Mouse (Mus musculus): ENCODE measurements around the gene Lmf2. TPM values are rescaled to one million over a fixed set of nuclear protein-coding genes. Genes with fewer than 3 reads are reported as not detected.

Gene Lmf2
- polyA plus RNA-seq, 1 experiment, result 21.0 TPM

DNA sequence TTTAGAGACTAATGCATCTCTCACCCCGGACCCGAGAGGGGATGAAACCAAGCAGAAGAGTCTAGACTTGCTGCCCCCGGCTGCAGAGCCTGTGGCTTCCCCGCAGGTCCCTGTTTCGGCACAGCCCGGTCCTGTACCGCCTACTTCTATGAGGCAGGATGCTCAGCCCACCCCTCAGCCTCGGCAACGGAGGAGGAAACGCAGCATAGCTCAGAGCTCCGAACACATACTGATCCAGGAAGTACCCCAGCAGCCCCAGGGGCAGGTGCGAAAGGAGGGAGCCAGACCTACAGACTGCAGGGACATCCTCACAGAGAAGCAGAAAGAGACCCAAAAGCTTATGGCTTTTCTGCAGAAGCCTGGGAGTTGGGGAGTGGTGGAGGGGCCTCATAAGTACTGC is 31.7 kb upstream of the Lmf2 start:
- no peaks in the 10 kb centered on the region for H3K27me3 ChIP-seq (ENCODE audit: control insufficient read depth, insufficient read depth, low read length)
- 65% methylated on average over 12 of the region's 12 CpGs for WGBS
- H3K4me3 ChIP-seq (replicated peaks; ENCODE audit: insufficient read depth, low read depth, low read length), result no peak overlapping the region
- no peak for DNase-seq
- H3K4me1 ChIP-seq (ENCODE audit: control insufficient read depth, insufficient read depth, low read length), result peaks cover 9% of the 10 kb centered on the region
- H3K27ac ChIP-seq (ENCODE audit: insufficient read depth, low read length), result no peak overlapping the region
- TF ChIP-seq POLR2A (IDR thresholded peaks at IDR 0.05; ENCODE audit: borderline replicate concordance, insufficient read depth, low read length) (no peak), CTCF (IDR thresholded peaks at IDR 0.05; ENCODE audit: borderline replicate concordance, insufficient read depth, low read depth, low read length) (no peak)

DNA sequence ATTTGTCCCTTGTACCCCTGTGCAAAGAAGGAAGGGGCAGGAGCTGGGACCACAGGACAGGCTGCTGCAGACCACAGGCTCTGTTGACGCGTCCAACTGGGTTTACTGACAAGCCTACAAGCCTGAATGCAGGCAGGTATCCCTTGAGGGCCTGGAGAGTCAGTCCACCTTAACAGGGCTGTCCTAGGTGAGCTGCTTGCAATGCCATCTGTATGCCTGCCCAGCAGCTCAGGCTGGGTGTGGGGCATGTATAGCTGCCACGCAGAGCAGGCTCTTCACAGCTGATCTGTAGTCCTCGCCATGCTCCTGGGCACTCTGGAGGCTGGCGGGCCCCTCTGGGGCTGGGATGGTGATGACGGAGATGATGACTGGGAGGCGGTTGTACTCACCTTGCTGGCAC is 29.2 kb upstream of the Lmf2 start, which contains the start of gene Klhdc7b:
Gene Klhdc7b, plus strand, starts transcription at position 301 of the 400 bp plus-strand sequence.
- H3K4me3 ChIP-seq (replicated peaks; ENCODE audit: insufficient read depth, low read depth, low read length), result no peak within 1 kb of the TSS
- no peak for DNase-seq
- H3K27me3 ChIP-seq (ENCODE audit: control insufficient read depth, insufficient read depth, low read length), result no peaks in the 10 kb centered on the region
- no peak for TF ChIP-seq CTCF (IDR thresholded peaks at IDR 0.05; ENCODE audit: borderline replicate concordance, insufficient read depth, low read depth, low read length)
- no peak for TF ChIP-seq POLR2A (IDR thresholded peaks at IDR 0.05; ENCODE audit: borderline replicate concordance, insufficient read depth, low read length)
- H3K27ac ChIP-seq (ENCODE audit: insufficient read depth, low read length), result no peak within 1 kb of the TSS
- 85% methylated on average over 7 of the region's 7 CpGs for WGBS
- peaks cover under 1% of the 10 kb centered on the region; the same call in 1 of the 2 replicates for H3K4me1 ChIP-seq (ENCODE audit: control insufficient read depth, insufficient read depth, low read length)

DNA sequence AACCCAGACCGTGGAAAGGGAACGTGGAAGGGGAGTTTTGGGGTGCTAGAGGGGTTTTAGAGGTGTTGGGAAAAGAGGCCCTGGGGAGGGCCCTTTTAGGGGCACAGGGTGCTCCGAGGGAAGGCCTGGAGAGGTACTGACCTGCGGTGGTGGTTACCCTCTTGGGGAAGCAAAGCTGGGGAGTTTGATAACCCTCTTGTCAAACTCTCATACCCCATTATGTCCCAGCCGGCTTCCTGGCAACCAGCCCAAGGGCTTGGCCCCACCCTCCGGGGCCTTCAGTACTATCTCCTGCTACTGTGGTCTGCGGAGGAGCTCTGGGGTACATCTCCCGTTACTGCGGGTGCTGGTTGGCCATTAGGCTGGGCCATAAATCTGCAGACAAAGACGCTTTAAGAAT is 24.0 kb upstream of the Lmf2 start:
- peak overlapping the region; percentile 98 for H3K27ac ChIP-seq (ENCODE audit: insufficient read depth, low read length)
- WGBS, result 31% methylated on average over 10 of the region's 10 CpGs

DNA sequence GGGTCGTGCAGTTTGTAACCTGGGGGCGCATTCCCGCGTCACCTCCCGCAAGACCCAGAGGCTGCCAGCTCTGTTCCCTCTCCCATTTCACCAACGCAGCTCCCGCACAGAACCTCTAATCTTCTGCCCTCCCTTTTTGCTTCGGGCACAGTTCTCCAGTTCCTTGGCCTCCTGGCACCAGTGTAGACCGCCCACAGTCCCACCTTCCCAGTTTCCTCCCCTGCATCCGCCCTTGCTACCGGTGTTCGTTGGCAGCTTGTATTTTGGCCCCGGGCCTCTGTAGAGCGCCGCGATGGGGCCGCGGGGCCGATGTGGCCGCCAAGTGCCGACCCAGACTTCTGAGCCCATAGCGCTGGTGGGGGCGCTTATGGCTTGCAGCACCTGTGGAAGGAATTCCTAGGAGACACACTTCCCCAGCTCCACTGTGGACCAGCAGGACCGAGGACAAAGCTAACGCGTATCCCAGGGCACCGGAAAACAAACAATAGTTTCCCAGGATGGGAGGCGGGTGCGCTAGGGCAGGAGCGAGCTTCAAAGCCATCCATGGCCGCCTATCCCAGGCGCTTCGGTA is 23.5 kb upstream of the Lmf2 start, which contains the start of gene Odf3b:
Gene Odf3b, minus strand, starts transcription at position 452 of the 571 bp plus-strand sequence.
- under 1% methylated on average over 33 of the region's 33 CpGs for WGBS
- Histone ChIP-seq H3K4me1 (ENCODE audit: control insufficient read depth, insufficient read depth, low read length) (peaks cover 24% of the 10 kb centered on the region), H3K27ac (ENCODE audit: insufficient read depth, low read length) (peak within 1 kb of the TSS; percentile 98), H3K27me3 (ENCODE audit: control insufficient read depth, insufficient read depth, low read length) (no peaks in the 10 kb centered on the region), H3K4me3 (replicated peaks; ENCODE audit: insufficient read depth, low read depth, low read length) (peak within 1 kb of the TSS; percentile 64)
- no peak for TF ChIP-seq CTCF (IDR thresholded peaks at IDR 0.05; ENCODE audit: borderline replicate concordance, insufficient read depth, low read depth, low read length)
- peak; percentile 77; the same call in 1 of the 2 replicates for TF ChIP-seq POLR2A (IDR thresholded peaks at IDR 0.05; ENCODE audit: borderline replicate concordance, insufficient read depth, low read length)
- peak; percentile 91 for DNase-seq

More for the DNA sequence above, 24.0 kb upstream of the Lmf2 start:
- peaks cover 20% of the 10 kb centered on the region for H3K4me1 ChIP-seq (ENCODE audit: control insufficient read depth, insufficient read depth, low read length)
- no peaks in the 10 kb centered on the region for H3K27me3 ChIP-seq (ENCODE audit: control insufficient read depth, insufficient read depth, low read length)
- TF ChIP-seq CTCF (IDR thresholded peaks at IDR 0.05; ENCODE audit: borderline replicate concordance, insufficient read depth, low read depth, low read length), result no peak
- no peak for TF ChIP-seq POLR2A (IDR thresholded peaks at IDR 0.05; ENCODE audit: borderline replicate concordance, insufficient read depth, low read length)
- peak overlapping the region; percentile 64 for H3K4me3 ChIP-seq (replicated peaks; ENCODE audit: insufficient read depth, low read depth, low read length)
- DNase-seq, result peak; percentile 67 to 70

DNA sequence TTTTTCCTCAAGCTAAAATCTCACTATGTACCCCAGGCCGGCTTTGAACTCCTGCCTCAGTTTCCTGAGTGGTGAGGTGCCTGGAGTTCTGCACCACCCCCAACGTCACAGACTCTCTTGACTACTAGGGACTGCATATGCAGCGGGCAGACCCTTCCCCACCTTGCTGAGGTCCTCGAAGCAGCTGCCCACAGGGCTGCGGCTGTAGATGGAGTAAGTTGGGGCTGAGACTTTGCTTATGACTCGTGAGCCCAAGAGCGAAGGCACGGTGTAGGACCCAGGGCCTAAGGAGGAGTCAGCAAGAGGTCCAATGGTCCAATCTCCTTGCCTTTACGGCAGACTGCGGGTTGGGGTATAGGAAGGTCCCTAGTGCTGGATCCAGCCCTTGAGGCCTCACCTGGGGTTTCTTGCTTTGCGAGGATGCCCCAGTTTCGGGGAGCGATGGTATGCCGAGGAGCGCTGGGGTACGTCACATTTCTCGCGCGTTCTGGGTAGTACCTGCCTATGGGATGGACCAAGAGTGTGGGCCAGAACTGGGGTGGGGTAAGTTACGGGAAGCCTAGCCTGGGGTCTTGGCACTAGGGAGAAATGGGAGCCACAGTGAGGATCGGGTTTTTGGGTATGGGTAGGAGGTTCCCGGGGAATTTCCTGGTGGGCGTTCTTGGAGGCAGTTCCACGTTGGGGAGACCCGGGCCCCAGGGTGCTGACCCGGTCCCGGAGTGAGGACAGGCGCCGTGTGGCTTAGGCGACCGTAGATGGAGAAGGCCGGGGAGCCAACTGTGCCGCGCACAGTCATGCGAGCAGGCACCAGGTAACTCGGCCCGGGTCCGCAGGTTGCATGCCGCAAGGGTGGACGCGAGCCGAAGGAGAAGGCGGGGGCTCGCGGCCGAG is 22.7 kb upstream of the Lmf2 start:
- H3K27ac ChIP-seq (ENCODE audit: insufficient read depth, low read length), result peak overlapping the region; percentile 98
- WGBS, result 16% methylated on average over 46 of the region's 46 CpGs

DNA sequence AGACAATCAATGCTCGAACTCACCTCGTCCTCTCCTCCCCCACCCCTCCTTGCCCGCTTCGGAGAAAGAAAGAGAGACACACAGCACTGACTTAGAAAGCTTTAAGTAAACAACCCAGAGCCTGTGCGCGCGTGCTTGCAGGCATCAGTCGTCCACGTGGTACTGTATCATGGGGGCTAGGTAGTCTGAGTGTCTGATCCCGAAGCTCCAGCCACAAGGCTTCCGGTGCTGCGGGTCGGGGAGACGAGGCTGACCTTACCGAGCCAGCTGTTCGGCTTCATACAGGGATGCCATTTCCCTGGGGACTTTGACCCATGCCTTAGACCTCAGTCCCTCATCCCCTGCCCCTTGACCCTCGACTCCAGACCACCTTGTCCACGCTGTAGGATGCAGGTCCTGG is 21.9 kb upstream of the Lmf2 start:
- 28% methylated on average over 18 of the region's 18 CpGs for WGBS
- H3K27ac ChIP-seq (ENCODE audit: insufficient read depth, low read length), result peak overlapping the region; percentile 98; the same call in 1 of the 2 replicates
- no peak overlapping the region for H3K4me3 ChIP-seq (replicated peaks; ENCODE audit: insufficient read depth, low read depth, low read length)
- H3K4me1 ChIP-seq (ENCODE audit: control insufficient read depth, insufficient read depth, low read length), result peaks cover 26% of the 10 kb centered on the region
- no peak for TF ChIP-seq CTCF (IDR thresholded peaks at IDR 0.05; ENCODE audit: borderline replicate concordance, insufficient read depth, low read depth, low read length)
- no peak for TF ChIP-seq POLR2A (IDR thresholded peaks at IDR 0.05; ENCODE audit: borderline replicate concordance, insufficient read depth, low read length)
- DNase-seq, result peak in 1 of 2 experiments; percentile 33
- H3K27me3 ChIP-seq (ENCODE audit: control insufficient read depth, insufficient read depth, low read length), result no peaks in the 10 kb centered on the region

More for the DNA sequence above, 22.7 kb upstream of the Lmf2 start:
- peaks cover 24% of the 10 kb centered on the region for H3K4me1 ChIP-seq (ENCODE audit: control insufficient read depth, insufficient read depth, low read length)
- H3K4me3 ChIP-seq (replicated peaks; ENCODE audit: insufficient read depth, low read depth, low read length), result peak overlapping the region; percentile 64
- no peak for TF ChIP-seq CTCF (IDR thresholded peaks at IDR 0.05; ENCODE audit: borderline replicate concordance, insufficient read depth, low read depth, low read length)
- TF ChIP-seq POLR2A (IDR thresholded peaks at IDR 0.05; ENCODE audit: borderline replicate concordance, insufficient read depth, low read length), result no peak
- DNase-seq, result peak in 1 of 2 experiments; percentile 56
- H3K27me3 ChIP-seq (ENCODE audit: control insufficient read depth, insufficient read depth, low read length), result no peaks in the 10 kb centered on the region

DNA sequence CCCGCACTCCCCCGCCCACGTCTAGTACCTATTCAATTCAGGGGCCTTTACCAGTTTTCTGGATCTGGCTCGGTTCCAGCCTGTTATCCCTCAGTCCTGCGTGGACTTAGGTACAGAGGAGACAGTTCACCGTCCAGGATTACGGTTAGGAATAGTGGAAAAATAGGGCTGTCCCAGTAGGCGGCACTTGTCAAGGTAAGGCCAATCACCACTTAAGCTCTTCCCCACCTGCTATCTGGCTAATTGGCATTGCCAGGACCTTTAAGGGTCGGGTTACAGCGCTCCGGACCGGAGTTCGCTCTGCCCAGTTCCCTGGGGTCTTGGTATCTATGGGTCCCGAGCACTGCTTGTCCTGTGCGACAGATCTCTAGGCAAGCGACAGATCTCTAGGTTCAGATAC is 21.5 kb upstream of the Lmf2 start, which contains the start of gene Tymp:
Gene Tymp, minus strand, starts transcription at position 83 of the 400 bp plus-strand sequence.
- Histone ChIP-seq H3K27ac (ENCODE audit: insufficient read depth, low read length) (peak within 1 kb of the TSS; percentile 98), H3K27me3 (ENCODE audit: control insufficient read depth, insufficient read depth, low read length) (no peaks in the 10 kb centered on the region), H3K4me3 (replicated peaks; ENCODE audit: insufficient read depth, low read depth, low read length) (peak within 1 kb of the TSS; percentile 64), H3K4me1 (ENCODE audit: control insufficient read depth, insufficient read depth, low read length) (peaks cover 27% of the 10 kb centered on the region)
- TF ChIP-seq CTCF (IDR thresholded peaks at IDR 0.05; ENCODE audit: borderline replicate concordance, insufficient read depth, low read depth, low read length), result no peak
- no peak for TF ChIP-seq POLR2A (IDR thresholded peaks at IDR 0.05; ENCODE audit: borderline replicate concordance, insufficient read depth, low read length)
- 56% methylated on average over 16 of the region's 16 CpGs for WGBS
- DNase-seq, result peak in 1 of 2 experiments; percentile 34
